Mouse (Mus musculus): ENCODE results near the gene Glce. TPM values are rescaled to one million over a fixed set of nuclear protein-coding genes. Genes with fewer than 3 reads are reported as not detected.
A peak's percentile ranks its signal among the peaks of the same experiment; 100 is the strongest.

Glce gene
- total and polyA plus RNA-seq, 2 experiments from 2014 or later = 15.5 to 41.7 TPM

DNA sequence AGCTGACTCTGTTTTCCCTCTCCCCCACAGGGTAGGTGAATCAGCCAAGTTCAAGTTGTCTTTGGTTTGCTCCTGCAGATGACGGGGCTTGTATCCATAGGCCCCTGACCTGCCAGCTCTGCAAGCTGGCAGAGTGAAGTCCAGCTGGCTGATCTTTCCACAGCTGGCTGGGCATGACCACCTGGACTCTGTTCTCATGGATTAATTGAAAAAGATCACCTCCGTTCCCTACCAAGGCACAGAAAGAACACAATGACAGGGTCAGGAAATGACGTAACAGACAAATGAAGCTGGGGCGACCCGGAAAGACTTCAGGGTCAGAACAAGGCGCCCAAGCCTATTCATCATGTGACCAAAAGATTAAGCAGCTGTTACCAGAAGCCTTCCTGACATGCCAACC lies 38.3 kb upstream of the Glce start:
- no peak for TF ChIP-seq CTCF (IDR thresholded peaks at IDR 0.05)
- Histone ChIP-seq H3K36me3 (ENCODE audit: insufficient read depth, low read length) (no peaks in the 10 kb centered on the region), H3K4me1 (ENCODE audit: insufficient read depth, low read length) (no peaks in the 10 kb centered on the region), H3K27ac (ENCODE audit: low read depth, low read length) (no peak overlapping the region), H3K9me3 (ENCODE audit: low read length) (no peaks in the 10 kb centered on the region), H3K27me3 (ENCODE audit: insufficient read depth, low read length) (no peaks in the 10 kb centered on the region), H3K4me2 (ENCODE audit: low read depth, low read length, poor library complexity, severe bottlenecking) (no peak overlapping the region), H3K4me3 (ENCODE audit: low read depth, low read length) (no peak overlapping the region), H3K9ac (replicated peaks; ENCODE audit: low read length, poor library complexity, severe bottlenecking) (no peak overlapping the region)
- DNase-seq (ENCODE audit: low spot score) (no peak), ATAC-seq (ENCODE audit: low FRiP score) (no peak)
- 78% methylated on average over 6 of the region's 6 CpGs for WGBS

DNA sequence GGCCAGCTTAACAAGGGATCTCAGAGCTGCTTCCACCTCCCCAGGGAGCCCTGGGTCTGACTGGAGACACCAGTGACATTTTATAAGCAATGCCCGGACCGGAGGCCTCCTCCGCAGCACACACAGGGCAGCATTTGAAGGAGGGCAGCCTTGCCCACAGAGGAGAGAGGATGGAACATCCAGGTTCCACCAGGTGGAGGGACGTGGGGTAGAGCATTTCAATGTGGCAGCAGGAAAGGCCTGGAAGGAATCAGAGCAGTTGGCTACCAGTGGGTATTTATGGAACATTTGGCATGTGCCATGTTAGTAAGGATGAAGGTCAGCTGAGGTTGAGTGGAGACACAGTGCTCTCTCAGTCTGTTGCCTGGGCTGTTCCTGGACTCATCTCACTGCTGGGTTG lies 36.3 kb upstream of the Glce start:
- H3K4me3 ChIP-seq (ENCODE audit: low read depth, low read length) = no peak overlapping the region
- no peak for ATAC-seq (ENCODE audit: low FRiP score)
- H3K27me3 ChIP-seq (ENCODE audit: insufficient read depth, low read length) = no peaks in the 10 kb centered on the region
- H3K9ac ChIP-seq (replicated peaks; ENCODE audit: low read length, poor library complexity, severe bottlenecking) = no peak overlapping the region
- H3K4me1 ChIP-seq (ENCODE audit: insufficient read depth, low read length) = peaks cover 4% of the 10 kb centered on the region; the same call in 1 of the 2 replicates
- no peaks in the 10 kb centered on the region for H3K36me3 ChIP-seq (ENCODE audit: insufficient read depth, low read length)
- no peak overlapping the region for H3K4me2 ChIP-seq (ENCODE audit: low read depth, low read length, poor library complexity, severe bottlenecking)
- no peak for TF ChIP-seq CTCF (IDR thresholded peaks at IDR 0.05)
- DNase-seq (ENCODE audit: low spot score) = no peak
- no peaks in the 10 kb centered on the region for H3K9me3 ChIP-seq (ENCODE audit: low read length)
- WGBS = 90% methylated on average over 4 of the region's 4 CpGs
- H3K27ac ChIP-seq (ENCODE audit: low read depth, low read length) = no peak overlapping the region

DNA sequence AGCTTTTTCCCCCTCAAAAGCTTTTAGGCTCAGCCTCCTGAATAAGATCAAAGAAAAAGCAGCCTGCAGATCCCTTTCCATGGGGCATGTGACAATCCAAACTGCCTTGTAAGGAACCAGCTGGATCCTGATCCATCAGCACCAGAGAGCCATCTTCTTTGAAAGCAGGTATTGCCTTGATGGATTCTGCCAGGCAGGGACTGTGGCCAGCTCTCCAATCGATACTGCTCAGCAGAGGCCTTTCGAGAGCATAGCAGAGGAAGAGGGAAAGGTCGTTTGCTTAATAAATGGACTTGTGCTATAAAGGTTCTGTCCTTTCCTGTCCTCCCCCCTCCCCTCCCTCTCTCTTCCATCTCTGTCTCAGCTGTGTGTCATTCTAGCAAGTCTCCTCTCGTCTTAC lies 33.4 kb upstream of the Glce start:
- Histone ChIP-seq H3K9ac (replicated peaks; ENCODE audit: low read length, poor library complexity, severe bottlenecking) (no peak overlapping the region), H3K4me2 (ENCODE audit: low read depth, low read length, poor library complexity, severe bottlenecking) (no peak overlapping the region), H3K27me3 (ENCODE audit: insufficient read depth, low read length) (no peaks in the 10 kb centered on the region), H3K36me3 (ENCODE audit: insufficient read depth, low read length) (no peaks in the 10 kb centered on the region), H3K4me3 (ENCODE audit: low read depth, low read length) (no peak overlapping the region), H3K4me1 (ENCODE audit: insufficient read depth, low read length) (peaks cover 4% of the 10 kb centered on the region; the same call in 1 of the 2 replicates), H3K9me3 (ENCODE audit: low read length) (no peaks in the 10 kb centered on the region), H3K27ac (ENCODE audit: low read depth, low read length) (no peak overlapping the region)
- no peak for DNase-seq (ENCODE audit: low spot score)
- no peak for ATAC-seq (ENCODE audit: low FRiP score)
- 45% methylated on average over 4 of the region's 4 CpGs for WGBS
- TF ChIP-seq CTCF (IDR thresholded peaks at IDR 0.05) = no peak

DNA sequence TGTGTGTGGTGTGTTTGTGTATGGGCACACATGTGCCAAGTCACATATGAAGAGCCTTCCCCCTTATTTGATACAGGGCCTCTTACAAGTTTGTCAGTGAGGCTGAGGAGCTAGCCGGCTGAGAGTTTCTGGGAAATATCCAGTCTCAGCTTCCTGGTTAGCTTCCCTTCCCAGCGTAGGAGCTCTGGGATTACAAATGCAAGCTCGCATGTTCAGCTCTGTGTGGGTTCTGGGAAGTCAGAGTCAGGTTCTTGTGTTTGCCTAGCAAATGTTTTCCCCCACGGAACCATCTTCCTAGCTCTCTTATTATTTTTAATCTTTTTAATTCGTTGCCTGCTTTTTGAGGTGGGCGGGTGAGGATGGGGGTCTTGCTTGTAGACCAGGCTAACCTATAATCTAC lies 32.9 kb upstream of the Glce start:
- Histone ChIP-seq H3K27ac (ENCODE audit: low read depth, low read length) (no peak overlapping the region), H3K27me3 (ENCODE audit: insufficient read depth, low read length) (no peaks in the 10 kb centered on the region), H3K4me2 (ENCODE audit: low read depth, low read length, poor library complexity, severe bottlenecking) (no peak overlapping the region), H3K9ac (replicated peaks; ENCODE audit: low read length, poor library complexity, severe bottlenecking) (no peak overlapping the region), H3K36me3 (ENCODE audit: insufficient read depth, low read length) (no peaks in the 10 kb centered on the region), H3K4me1 (ENCODE audit: insufficient read depth, low read length) (peaks cover 4% of the 10 kb centered on the region; the same call in 1 of the 2 replicates), H3K9me3 (ENCODE audit: low read length) (no peaks in the 10 kb centered on the region), H3K4me3 (ENCODE audit: low read depth, low read length) (no peak overlapping the region)
- TF ChIP-seq CTCF (IDR thresholded peaks at IDR 0.05) = no peak
- ATAC-seq (ENCODE audit: low FRiP score) (no peak), DNase-seq (ENCODE audit: low spot score) (no peak)
- 76% methylated on average over 6 of the region's 6 CpGs for WGBS

DNA sequence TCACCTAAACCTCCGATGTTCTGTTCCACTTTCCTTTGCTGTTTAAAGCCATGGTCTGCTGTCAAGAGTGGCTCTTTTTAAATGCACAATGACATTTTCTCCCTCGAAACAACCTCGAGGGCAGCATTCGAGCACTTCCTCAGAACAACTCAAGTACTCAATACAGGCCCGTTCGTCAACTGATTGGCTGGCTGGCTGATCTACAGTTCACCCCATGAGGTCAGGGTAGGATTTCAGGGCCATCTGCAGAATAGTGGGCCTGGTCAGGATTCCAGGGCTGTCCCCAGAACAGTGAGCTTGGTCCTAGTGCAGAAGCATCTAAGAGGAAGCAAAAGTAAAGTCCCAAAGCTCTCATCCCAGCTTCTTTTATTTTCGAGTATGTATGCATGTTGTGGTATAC lies 32.5 kb upstream of the Glce start:
- H3K4me2 ChIP-seq (ENCODE audit: low read depth, low read length, poor library complexity, severe bottlenecking) = no peak overlapping the region
- H3K4me3 ChIP-seq (ENCODE audit: low read depth, low read length) = no peak overlapping the region
- WGBS = 87% methylated on average over 7 of the region's 7 CpGs
- H3K4me1 ChIP-seq (ENCODE audit: insufficient read depth, low read length) = peaks cover 4% of the 10 kb centered on the region; the same call in 1 of the 2 replicates
- no peaks in the 10 kb centered on the region for H3K9me3 ChIP-seq (ENCODE audit: low read length)
- ATAC-seq (ENCODE audit: low FRiP score) (no peak), DNase-seq (ENCODE audit: low spot score) (no peak)
- no peak overlapping the region for H3K9ac ChIP-seq (replicated peaks; ENCODE audit: low read length, poor library complexity, severe bottlenecking)
- no peaks in the 10 kb centered on the region for H3K36me3 ChIP-seq (ENCODE audit: insufficient read depth, low read length)
- TF ChIP-seq CTCF (IDR thresholded peaks at IDR 0.05) = no peak
- H3K27me3 ChIP-seq (ENCODE audit: insufficient read depth, low read length) = no peaks in the 10 kb centered on the region
- no peak overlapping the region for H3K27ac ChIP-seq (ENCODE audit: low read depth, low read length)

DNA sequence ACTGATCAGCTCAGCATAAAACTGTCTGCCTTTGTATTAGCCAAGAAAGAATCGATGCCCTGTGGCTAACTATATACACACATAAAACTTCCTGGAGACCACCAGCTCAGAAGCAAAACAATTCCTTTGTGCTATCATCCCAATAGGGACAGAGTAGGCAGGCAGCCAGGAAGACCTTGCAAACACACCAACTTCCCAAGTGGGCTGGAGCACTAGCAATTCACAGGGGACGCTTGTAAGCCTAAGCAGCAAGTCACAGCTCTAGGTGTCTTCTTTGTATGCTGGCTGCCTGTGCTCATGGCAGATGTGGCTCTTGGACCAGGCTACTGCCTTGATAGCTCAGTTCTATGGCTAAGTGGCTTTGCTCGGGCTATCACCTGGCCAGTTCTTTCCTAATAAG lies 32.1 kb upstream of the Glce start:
- no peak for TF ChIP-seq CTCF (IDR thresholded peaks at IDR 0.05)

More for the DNA sequence above, 32.1 kb upstream of the Glce start:
- Histone ChIP-seq H3K4me1 (ENCODE audit: insufficient read depth, low read length) (peaks cover 4% of the 10 kb centered on the region; the same call in 1 of the 2 replicates), H3K4me2 (ENCODE audit: low read depth, low read length, poor library complexity, severe bottlenecking) (no peak overlapping the region), H3K36me3 (ENCODE audit: insufficient read depth, low read length) (no peaks in the 10 kb centered on the region), H3K27ac (ENCODE audit: low read depth, low read length) (no peak overlapping the region), H3K27me3 (ENCODE audit: insufficient read depth, low read length) (no peaks in the 10 kb centered on the region), H3K4me3 (ENCODE audit: low read depth, low read length) (no peak overlapping the region), H3K9me3 (ENCODE audit: low read length) (no peaks in the 10 kb centered on the region), H3K9ac (replicated peaks; ENCODE audit: low read length, poor library complexity, severe bottlenecking) (no peak overlapping the region)
- DNase-seq (ENCODE audit: low spot score) (peak; percentile 48), ATAC-seq (ENCODE audit: low FRiP score) (no peak)
- WGBS = 51% methylated on average over 3 of the region's 3 CpGs
